Mouse (Mus musculus): ENCODE measurements at regions not wholly inside any gene's neighbourhood (a gene's known extent, or its start where the extent isn't known, plus 50 kb on each side); places are given as distances from the start of the nearest gene placed in this dataset.

DNA sequence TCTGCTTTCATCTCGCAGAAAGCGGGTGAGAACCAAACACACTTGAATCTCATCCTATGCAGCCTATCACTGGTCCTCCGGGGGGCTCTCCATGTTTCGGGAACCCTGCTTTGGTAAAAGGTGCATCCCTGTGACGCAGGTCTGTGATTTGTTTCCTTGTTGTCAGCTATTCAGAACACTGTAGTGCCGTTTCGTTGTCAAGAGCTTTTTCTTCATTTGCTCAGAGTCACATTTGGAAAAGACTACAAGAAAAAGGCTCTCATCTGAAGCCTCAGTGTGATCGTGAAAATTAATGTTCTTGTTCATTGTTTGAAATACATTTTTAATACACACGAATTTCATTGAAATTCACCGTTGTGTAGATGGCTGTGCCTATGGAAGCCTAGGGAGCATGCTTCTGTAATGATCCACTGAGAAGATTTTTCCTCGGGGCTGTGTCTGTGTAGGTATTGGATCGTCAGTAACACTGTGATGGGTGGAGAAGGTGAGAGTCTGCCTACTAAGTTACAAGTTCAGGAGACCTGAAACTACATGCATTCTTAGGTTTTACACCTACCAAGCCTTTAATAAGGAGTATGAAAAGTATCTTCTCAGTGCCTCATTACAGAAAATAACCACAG lies 112.0 kb upstream of the Paqr3 start:
- DNase-seq (ENCODE audit: low read depth, low spot score), result peak; percentile 47

DNA sequence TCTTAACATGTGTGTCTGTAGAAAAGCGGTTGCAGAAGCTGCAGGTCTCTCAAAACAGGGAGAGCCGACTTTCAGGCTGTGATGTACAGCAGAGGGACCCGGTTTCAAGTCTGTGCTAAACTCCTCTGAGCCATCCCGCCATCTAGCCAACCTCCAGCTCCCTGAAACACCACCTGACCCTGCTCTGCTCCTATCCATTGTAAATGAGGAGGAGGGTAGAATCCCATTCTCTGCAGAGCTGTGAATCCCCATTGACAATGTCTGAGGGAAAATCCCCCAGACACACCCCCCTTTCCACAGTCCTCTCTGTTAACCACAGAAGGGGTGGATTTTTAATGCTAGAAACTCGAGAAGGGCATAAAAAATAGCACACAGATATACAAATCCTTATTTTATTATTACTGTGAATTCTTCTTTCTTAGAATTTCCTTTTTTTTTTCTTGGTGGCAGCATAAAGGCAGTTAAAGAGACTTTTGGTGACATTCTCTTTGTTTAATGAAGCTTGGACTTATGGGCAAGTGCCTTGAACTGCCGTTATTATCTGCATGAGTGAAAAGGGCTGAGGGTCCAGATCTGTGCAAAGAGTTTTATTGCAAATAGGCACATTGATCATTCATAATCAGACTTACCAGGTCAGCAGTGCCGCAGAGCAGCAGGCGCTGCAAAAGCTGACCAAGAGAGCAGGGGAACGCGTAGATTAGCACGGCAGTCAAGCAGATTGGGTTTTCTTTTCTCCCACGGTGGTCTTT lies 111.3 kb upstream of the Paqr3 start:
- peak; percentile 19 for DNase-seq (ENCODE audit: low read depth, low spot score)

DNA sequence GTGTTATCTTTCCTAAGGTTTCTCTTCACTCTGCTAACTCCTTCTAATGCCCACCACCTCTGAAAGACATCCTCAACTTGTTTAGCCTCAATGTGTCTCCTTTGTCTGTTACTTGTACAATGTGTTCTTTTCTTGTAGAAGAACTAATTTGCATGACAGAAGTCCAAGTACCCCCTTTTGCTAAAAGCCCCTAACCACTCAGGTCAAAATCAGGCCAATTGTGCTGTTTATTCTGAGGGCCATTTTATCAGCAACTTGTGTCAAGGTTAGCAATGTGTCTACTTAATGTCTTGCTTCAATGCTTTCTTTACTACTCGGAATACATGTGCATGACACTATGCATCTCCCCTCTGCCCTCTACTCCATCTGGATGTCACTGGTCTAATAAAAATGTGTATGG lies 107.3 kb upstream of the Paqr3 start:
- no peak for DNase-seq (ENCODE audit: low read depth, low spot score)

DNA sequence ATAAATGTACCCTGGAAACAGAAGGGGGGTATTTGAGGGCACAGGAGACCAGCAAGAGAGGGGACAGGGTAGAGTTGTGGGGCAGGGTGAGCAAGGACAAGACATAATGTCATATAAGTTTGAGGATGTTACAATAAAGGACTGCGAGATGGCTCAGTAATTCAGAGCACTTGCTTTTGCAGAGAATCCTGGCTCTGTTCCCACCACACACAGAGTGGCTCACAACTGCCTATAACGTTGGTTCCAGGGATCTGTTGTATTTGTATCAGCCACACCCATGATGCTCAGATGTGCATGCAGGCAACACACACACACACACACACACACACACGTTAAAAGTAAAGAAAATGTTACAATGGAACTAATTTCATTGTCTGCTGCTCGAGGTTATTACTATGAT lies 94.2 kb upstream of the Paqr3 start:
- peak; percentile 43 for DNase-seq (ENCODE audit: low read depth, low spot score)

DNA sequence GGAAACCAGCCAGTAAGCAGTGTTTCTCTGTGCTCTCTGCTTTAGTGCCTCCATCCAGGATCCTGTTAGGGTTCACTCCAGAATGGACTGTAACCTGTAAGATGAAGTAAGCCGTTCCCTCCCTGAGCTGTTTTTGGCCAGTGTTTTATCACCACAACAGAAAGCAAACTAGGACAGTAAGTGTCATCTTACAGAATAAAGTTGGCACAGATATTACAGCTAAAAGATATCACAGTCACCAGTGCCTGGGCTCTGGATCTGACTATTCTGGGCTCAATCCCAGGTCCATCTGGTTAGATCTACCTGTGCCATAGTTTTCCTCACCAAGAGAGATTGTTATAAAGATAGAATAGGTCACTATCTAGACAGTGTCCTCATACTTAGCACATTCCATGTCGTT lies 92.9 kb upstream of the Paqr3 start:
- peak; percentile 95 for DNase-seq (ENCODE audit: low read depth, low spot score)

DNA sequence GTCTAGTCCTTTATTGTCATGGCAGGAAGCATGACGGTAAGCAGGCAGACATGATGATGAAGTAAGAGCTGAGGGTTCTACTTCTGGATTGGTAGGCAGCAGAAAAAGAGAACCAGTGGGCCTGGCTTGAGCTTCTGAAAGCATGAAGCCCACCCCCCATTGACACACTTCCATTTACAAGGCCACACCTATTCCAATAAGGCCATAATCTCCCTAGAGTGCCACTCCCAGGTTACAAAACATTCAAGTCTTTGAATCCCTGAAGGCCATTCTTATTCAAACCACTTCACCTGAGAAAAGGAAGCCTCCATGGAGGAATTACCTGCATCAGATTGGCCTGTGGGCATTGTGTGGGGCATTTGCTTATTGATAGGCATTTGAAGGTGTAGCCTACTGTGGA lies 92.2 kb upstream of the Paqr3 start:
- no peak for DNase-seq (ENCODE audit: low read depth, low spot score)

DNA sequence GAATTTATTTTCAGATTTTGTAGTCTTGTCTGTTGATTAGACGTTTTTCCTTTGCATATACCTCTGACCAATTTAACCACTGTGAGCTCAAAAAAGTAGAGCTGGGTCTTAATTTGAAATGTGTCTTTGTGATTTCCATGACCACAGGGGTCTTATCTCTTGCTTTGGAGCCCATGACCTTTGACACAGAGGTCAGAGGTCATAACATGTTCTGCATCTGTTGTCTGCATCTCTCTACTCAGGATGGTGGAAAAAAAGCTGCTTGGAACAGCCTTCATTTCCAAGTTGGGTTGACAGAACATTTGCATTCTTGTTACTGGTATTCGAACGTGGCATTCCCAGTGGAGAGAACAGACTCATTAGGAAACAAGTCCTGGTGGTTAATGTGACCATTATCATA lies 91.2 kb upstream of the Paqr3 start:
- DNase-seq (ENCODE audit: low read depth, low spot score), result no peak

DNA sequence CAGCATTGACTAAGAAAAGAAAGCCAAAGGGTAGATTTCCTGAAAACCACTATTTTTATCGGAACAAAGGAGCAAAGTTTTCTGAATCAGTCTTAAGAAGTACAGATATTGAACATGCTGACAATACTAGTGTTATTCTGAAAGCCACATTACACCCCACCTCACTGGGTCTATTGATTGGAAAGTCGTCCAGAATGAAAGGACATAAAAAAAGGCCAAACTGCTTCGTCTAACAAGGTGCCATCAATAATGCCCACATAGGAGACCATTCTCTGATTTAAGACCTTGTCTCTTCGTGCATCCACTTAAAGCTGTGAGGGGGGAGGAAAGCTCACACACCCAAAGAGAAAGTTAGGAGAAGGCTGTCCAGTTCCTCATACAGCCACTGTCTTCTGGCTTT lies 89.3 kb upstream of the Paqr3 start:
- DNase-seq (ENCODE audit: low read depth, low spot score), result no peak

DNA sequence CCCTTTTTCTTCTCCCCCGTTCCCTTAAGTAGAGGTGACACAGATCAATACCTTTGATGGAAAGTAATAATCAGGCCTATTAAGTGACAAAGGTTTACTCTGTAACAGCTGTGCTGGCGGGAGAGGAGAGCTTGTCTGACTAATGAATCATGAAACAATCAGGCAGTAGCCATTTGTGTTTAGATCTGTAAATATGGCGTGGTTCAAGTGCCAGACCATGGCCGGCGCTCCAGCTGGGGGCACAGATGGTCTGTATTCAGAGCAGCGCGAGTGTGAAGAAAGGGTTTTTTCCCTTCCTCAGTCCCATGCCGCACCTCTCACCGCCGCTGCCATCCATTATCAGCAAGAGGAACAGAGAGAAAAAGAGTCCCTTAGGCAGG lies 83.9 kb upstream of the Paqr3 start:
- DNase-seq (ENCODE audit: low read depth, low spot score), result peak; percentile 94

DNA sequence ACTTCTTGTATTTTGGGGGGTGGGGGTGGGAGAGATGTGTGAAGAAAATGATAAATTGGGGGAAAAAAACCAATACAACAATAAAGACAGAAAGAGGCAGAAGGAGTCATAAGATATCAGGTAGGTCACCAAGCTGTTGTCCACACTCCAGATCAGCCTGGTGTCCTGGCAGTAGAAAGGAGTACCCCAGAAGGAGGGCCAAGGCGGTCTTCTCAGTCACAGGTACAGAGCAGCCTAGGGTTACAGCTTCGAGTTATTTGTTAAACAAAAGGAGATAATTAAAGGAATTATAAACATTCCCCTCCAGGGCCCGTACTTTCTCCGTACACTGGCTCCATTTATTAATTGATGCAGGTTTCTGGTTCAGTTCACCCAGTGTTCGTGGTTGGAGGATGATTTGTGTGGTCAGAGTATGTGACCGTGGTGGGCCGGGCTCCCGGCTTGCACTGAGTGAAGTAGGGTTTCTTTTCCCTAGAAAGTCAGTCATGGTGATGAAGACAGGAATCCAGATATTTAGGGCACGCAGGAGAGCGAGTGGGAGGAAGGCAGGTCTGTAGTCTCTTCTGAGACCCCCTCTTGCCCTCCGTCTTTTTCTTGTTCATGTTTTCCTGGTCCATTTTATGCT lies 83.4 kb upstream of the Paqr3 start:
- DNase-seq (ENCODE audit: low read depth, low spot score), result no peak

DNA sequence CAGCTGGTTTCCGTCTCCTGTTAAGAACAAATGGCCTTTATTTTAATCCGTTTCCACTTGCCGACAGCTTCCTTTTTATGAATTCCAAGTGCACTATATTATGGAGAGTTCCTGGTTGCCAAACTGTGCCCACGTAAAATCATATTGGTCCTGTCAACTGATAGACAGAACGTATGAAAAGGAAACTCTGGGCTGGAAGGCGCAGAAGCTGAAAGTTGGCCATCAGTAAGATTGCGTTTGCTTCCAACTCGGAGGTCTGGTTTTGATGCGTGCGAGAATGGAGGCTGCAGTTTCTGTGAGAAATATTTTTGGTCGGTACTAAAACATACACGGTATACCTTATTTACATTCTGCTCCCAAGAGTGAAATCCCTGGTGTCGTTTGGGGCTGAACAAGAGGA lies 81.3 kb upstream of the Paqr3 start:
- DNase-seq (ENCODE audit: low read depth, low spot score), result peak; percentile 23

DNA sequence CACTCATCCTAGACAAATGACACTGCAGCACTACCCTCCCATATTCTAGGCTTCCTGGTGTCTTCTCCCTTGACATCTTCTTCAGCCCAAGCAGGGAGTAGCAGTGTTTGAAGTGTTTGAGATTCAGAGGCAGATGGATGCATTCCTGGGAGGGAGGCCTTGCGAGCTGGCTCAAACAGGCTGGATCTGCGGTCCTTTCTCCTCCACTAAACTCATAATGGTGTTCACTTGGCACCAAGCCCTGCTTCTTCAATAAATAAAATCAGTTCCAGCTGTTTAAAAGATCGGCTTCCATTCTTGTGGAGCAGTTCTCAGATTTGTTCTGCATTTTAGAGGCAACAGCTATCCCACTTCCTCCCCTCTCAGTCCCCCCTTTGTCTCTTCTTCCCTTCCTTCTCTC lies 79.3 kb upstream of the Paqr3 start:
- DNase-seq (ENCODE audit: low read depth, low spot score), result no peak

DNA sequence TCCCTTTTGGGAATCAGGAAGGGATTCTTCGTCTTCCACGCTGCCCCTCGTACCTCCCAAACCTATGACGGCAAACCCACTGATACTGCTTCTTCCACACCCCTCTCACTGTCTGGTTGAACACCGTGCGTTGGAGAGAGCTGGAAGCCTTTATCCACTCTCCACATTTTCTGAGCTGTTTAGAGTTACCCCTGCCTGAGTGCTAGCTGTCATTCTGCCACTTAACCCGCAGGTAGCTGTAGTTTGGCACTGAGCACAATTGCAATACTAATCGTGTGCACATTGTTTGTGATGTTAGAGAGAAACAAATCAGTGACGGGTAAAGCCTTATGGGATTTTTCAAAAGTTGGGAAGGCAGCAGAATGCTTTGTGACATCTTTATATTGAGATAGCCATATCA lies 73.1 kb upstream of the Paqr3 start:
- DNase-seq (ENCODE audit: low read depth, low spot score), result no peak

DNA sequence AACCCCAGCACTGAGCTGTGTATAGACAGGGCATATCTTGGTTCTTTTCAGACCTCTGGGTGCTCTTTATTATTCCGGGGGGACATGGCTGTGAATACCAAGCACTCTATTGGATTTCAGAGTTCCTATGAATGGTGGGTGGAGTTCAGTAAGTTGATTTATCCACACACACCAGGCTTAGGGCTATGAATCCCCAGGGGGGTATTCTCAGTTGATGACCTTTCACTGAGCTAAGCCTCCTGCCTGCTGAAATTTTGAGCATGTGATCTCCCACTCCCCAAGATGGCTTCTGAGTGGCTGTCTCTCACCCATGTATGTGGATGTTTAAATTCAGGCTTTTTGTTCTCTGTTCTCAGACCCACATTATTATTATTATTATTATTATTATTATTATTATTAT lies 69.9 kb upstream of the Paqr3 start:
- DNase-seq (ENCODE audit: low read depth, low spot score), result no peak

DNA sequence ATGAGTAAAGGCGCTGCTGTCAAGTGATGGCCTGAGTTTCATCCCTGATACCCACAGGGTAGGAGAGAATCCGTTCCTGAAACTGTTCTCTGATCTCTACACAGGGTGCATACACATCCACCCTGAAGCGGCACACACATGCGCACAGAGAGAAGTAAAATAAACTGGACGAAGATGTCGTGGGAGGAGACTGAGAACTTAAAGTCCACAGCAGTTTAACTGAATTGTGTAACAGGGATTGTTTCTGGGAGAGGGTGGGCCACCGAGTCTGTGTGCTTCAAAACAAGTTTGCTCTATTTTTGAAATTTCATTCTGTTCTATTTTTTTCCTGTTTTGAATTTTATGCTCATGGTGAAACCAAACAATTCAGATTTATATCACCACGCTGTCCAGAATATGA lies 63.0 kb upstream of the Paqr3 start:
- DNase-seq (ENCODE audit: low read depth, low spot score), result peak; percentile 29

DNA sequence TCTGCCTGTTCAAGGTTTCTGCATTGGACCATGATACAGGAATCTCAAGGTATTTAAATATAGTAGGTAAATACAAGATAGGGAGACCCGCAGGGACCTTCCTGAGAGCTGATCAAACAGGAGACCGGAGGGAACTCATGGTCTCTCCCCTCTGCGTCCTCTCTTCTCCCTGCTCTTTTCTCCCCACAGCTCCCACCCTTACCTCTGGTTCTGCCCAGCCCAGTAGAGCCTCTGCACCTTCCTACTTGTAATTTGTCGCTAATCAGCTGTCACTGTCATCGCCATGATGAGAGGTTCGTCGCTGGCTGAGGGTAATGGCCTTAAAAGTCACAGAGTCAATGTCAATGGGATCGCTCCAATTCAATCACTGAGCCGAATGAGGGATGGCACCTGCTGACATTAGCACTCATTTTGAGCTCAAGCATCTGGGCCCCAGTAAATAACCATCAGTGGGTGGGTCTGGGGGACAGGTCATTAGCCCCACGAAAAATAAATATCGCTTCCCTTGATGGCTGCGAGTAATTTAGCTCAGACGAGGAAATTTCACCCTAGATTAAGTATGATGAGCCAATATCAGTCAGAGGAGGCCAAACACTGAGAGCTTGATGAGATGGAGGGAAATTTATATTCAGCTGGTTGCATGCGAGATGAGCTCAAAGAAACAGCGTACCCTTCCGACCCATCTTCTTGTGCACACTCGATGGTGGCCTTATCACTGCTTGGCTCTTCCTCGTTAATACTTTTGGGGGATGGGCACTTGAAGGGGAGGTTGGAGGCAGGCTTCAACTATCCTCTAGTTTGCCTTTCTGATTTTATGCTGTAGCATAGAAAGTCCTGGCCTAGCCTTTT lies 56.2 kb upstream of the Paqr3 start:
- no peak for DNase-seq (ENCODE audit: low read depth, low spot score)

DNA sequence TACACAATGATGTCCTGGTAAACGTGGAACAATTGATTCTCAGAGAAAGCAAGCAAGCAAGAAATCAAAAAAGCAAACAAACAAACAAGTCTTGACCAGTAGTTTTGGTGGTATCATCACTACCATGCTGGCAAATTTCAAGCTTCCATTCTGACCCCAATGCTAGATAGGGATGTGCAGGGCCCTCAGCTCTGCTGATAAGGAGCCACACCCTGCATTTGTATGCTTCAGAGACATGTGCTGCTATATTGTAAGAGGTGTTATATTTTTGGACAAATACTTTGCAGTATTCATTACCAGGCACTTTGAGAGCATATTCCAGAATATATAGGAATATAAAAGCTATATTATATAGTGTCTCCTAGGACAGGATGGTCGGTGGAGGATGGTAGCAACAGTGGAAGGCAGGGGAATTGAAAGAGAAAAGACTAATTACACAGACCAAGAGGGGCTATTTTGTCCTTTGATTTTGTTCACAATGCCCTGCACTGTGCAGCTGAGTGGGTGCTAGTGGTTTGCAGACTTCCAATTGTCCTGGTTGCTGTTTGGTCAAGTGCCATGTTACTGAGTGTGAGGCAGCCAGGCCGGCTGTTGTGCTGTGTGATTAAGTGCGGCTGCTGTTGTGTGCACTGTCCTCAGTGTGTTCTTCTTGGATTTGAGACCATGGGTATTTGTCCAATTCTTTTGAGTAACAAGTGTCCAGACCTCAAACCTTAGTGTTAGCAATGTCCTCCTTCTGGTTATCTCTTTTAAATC lies 54.9 kb upstream of the Paqr3 start:
- DNase-seq (ENCODE audit: low read depth, low spot score), result no peak
